Mouse (Mus musculus): Measurements from ENCODE around the gene Wipf2.

GRCm38 (mm10) chr11:98854659-98855058 lies 8.8 kb upstream of the Wipf2 start:
- TF ChIP-seq POLR2A (IDR thresholded peaks at IDR 0.05; ENCODE audit: borderline replicate concordance, extremely low read depth, low read depth, low read length) (no peak), CTCF (IDR thresholded peaks at IDR 0.05; ENCODE audit: insufficient read depth, low read length) (no peak)
